Mouse (Mus musculus): Measurements from ENCODE around the gene Plscr4.

Plscr4 gene

GRCm38 (mm10) chr9:92504256-92504655, 47.1 kb downstream of the Plscr4 start:
- in situ Hi-C loops (cut with MboI, MseI) = loop anchor here (5.0 to 25.0 kb wide), 4 partner anchors 103 to 1458 kb away; no protein-coding TSS in a partner anchor

GRCm38 (mm10) chr9:92504889-92505288, 47.7 kb downstream of the Plscr4 start:
- in situ Hi-C loops (cut with MboI, MseI) = loop anchor here (5.0 to 25.0 kb wide), 4 partner anchors 102 to 1457 kb away; no protein-coding TSS in a partner anchor

- in situ Hi-C loops (cut with MboI, MseI) = loop anchor here in 1 of 2 experiments (25.0 kb wide), 1 partner anchor 1451 kb away; no protein-coding TSS in a partner anchor
Measured at GRCm38 (mm10) chr9:92511696-92512095, 54.5 kb downstream of the Plscr4 start.

- in situ Hi-C loops (cut with MboI, MseI) = loop anchor here in 1 of 2 experiments (25.0 kb wide), 1 partner anchor 1445 kb away; no protein-coding TSS in a partner anchor
Measured at GRCm38 (mm10) chr9:92517036-92517435, 59.9 kb downstream of the Plscr4 start.

- in situ Hi-C loops (cut with MboI, MseI) = loop anchor here in 1 of 2 experiments (25.0 kb wide), 1 partner anchor 1442 kb away; no protein-coding TSS in a partner anchor
Measured at GRCm38 (mm10) chr9:92520751-92521150, 63.6 kb downstream of the Plscr4 start.

- in situ Hi-C loops (cut with MboI, MseI) = loop anchor here in 1 of 2 experiments (25.0 kb wide), 1 partner anchor 1438 kb away; no protein-coding TSS in a partner anchor
Measured at GRCm38 (mm10) chr9:92524506-92524905, 67.3 kb downstream of the Plscr4 start.

GRCm38 (mm10) chr9:92530055-92530454, 72.9 kb downstream of the Plscr4 start:
- in situ Hi-C loops (cut with MboI, MseI) = no loop called here

- in situ Hi-C loops (cut with MboI, MseI) = no loop called here
Measured at GRCm38 (mm10) chr9:92537735-92538134, 80.6 kb downstream of the Plscr4 start.

GRCm38 (mm10) chr9:92538216-92538615, 81.0 kb downstream of the Plscr4 start:
- in situ Hi-C loops (cut with MboI, MseI) = no loop called here
